Mouse (Mus musculus): ENCODE measurements around the gene Vmn1r51.
"Not testable (repeated sequence)": the region's sequence is repeated elsewhere in the genome, so short reads cannot be mapped to it uniquely, and the experiment has no call there.

The Vmn1r51 gene

GRCm38 (mm10) chr6:90122296-90122695, at the start of gene Vmn1r51:
Vmn1r51 (plus strand) TSS chr6:90122596.
- not testable (repeated sequence) for DNase-seq (ENCODE audit: low spot score)

GRCm38 (mm10) chr6:90078406-90078805, 44.0 kb upstream of the Vmn1r51 start, which contains the start of gene Vmn1r49:
Vmn1r49 (minus strand) TSS chr6:90078506.
- no peak for DNase-seq (ENCODE audit: low spot score)

- no peak for DNase-seq (ENCODE audit: low spot score)
These were observed 21.8 kb upstream of the Vmn1r51 start for GRCm38 (mm10) chr6:90100566-90100965.

GRCm38 (mm10) chr6:90101130-90101529, 21.3 kb upstream of the Vmn1r51 start, which contains the start of gene Vmn1r50:
Vmn1r50 (plus strand) TSS chr6:90101430.
- no peak for DNase-seq (ENCODE audit: low spot score)

- no peak for DNase-seq (ENCODE audit: low spot score)
These were observed 37.7 kb downstream of the Vmn1r51 start for GRCm38 (mm10) chr6:90160139-90160538.

GRCm38 (mm10) chr6:90174508-90174907, 52.1 kb downstream of the Vmn1r51 start, which contains the start of gene Vmn1r52:
Vmn1r52 (plus strand) TSS chr6:90174808.
- no peak for DNase-seq (ENCODE audit: low spot score)

Data from ovary, postnatal 36 days (tissue).